Mouse (Mus musculus) kidney, postnatal 25 days (tissue): Measurements from ENCODE around the gene Rbm8a.

ENCODE experiments used
- DNase-seq, 2 experiments: peaks; one replicate each; pipeline ENCODE4 v3.0.0; 2021; ENCODE audit warnings: mixed read lengths in 2 of 2

The Rbm8a gene

GRCm38 (mm10) chr3:96673514-96673913 is 43.8 kb downstream of the Rbm8a start:
- DNase-seq = no peak

GRCm38 (mm10) chr3:96674442-96674841 is 44.7 kb downstream of the Rbm8a start:
- no peak for DNase-seq

GRCm38 (mm10) chr3:96675171-96675570 is 45.4 kb downstream of the Rbm8a start:
- DNase-seq = no peak

GRCm38 (mm10) chr3:96675690-96676089 is 46.0 kb downstream of the Rbm8a start:
- DNase-seq = no peak

GRCm38 (mm10) chr3:96678456-96678855 is 48.7 kb downstream of the Rbm8a start:
- DNase-seq = no peak

- DNase-seq = no peak
These were observed 49.5 kb downstream of the Rbm8a start for GRCm38 (mm10) chr3:96679159-96679674.

GRCm38 (mm10) chr3:96680269-96680956 is 50.7 kb downstream of the Rbm8a start:
- DNase-seq = no peak
